Mouse (Mus musculus) heart, adult 2 months (tissue): ENCODE measurements at regions not wholly inside any gene's neighbourhood (a gene's known extent, or its start where the extent isn't known, plus 50 kb on each side); places are given as distances from the start of the nearest gene placed in this dataset.

Experiments used
- DNase-seq, 2 experiments: peaks; one replicate each; pipeline ENCODE4 v3.0.0; 2021
- H3K27ac ChIP-seq: fragments of 200-600 bp; 2 replicates; pipeline ENCODE4 v1.8.1; 2022
- H3K27me3 ChIP-seq: fragments of 200-500 bp; 2 replicates; pipeline ENCODE4 v1.6.1; 2012; ENCODE audit warnings: mild to moderate bottlenecking, low read length, inconsistent platforms, mixed read lengths; ENCODE audit not compliant: control insufficient read depth, insufficient read depth
- H3K36me3 ChIP-seq: fragments of 200-500 bp; 2 replicates; pipeline ENCODE4 v1.6.1; 2012; ENCODE audit warnings: low read length, inconsistent platforms; ENCODE audit not compliant: control insufficient read depth, insufficient read depth
- H3K4me1 ChIP-seq: fragments of 200-500 bp; 2 replicates; pipeline ENCODE4 v1.6.1; 2011; ENCODE audit warnings: low read length; ENCODE audit not compliant: control insufficient read depth, insufficient read depth
- H3K4me3 ChIP-seq: fragments of 200-600 bp; 2 replicates; pipeline ENCODE4 v1.8.1; 2022
- H3K79me2 ChIP-seq: fragments of 200-500 bp; replicated peaks from 2 replicates; pipeline ENCODE4 v1.6.1; 2012; ENCODE audit warnings: mild to moderate bottlenecking, inconsistent platforms, low read length, moderate library complexity, mixed read lengths; ENCODE audit not compliant: control insufficient read depth, insufficient read depth
- H3K9ac ChIP-seq: fragments of 200-500 bp; 2 replicates; pipeline ENCODE4 v1.6.1; 2012; ENCODE audit warnings: low read depth, mild to moderate bottlenecking, control low read depth, inconsistent platforms, low read length, mixed read lengths
- CTCF ChIP-seq: fragments of 200-600 bp; IDR thresholded peaks from 2 replicates; pipeline ENCODE4 v1.8.1; 2022; ENCODE audit warnings: antibody characterized with exemption, mild to moderate bottlenecking, moderate library complexity
- EP300 ChIP-seq: fragments of 200-500 bp; IDR thresholded peaks from 2 replicates; pipeline ENCODE4 v1.6.1; 2011; ENCODE audit warnings: low read depth, low read length, control low read depth; ENCODE audit not compliant: insufficient read depth
- POLR2A ChIP-seq: fragments of 200-500 bp; IDR thresholded peaks from 2 replicates; pipeline ENCODE4 v1.6.1; 2011; ENCODE audit warnings: mild to moderate bottlenecking, low read depth, low read length, control low read depth; ENCODE audit not compliant: insufficient read depth
- WGBS: fragments of 180-500 bp; shearing (Covaris S2); methylation state at CpG from one replicate; pipeline ENCODE4 v1.1.7; 2018; 5-methylcytosine and 5-hydroxymethylcytosine counted together
- intact Hi-C: fragments of 180-260 bp; cut with DNase I; formaldehyde crosslinking; loops from one replicate; pipeline ENCODE4 v1.15.1; 2025

DNA sequence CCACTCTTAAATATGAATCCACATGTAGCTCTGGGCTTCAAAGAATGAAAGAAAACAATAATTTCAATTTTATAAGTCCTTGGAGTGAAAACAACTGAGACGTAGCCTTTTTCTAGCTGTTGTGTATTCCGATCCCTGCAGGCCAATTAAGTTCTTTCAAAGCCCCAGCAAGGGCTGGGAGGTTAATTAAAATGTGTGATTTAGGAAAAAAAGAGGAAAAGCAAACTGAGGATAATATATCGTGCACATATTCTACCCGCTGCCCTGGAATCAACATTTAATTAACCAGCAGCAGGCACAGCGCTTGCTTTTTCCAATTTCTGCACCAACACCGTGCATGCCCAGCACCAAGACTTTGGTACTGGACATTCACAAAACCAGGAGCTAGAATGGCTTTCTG lies 167.0 kb downstream of the Nectin3 start:
- no peaks in the 10 kb centered on the region for H3K36me3 ChIP-seq
- no peaks in the 10 kb centered on the region for H3K79me2 ChIP-seq
- no peak for DNase-seq
- H3K27ac ChIP-seq: no peak overlapping the region
- H3K4me3 ChIP-seq: no peak overlapping the region
- no peak for TF ChIP-seq EP300
- H3K4me1 ChIP-seq: no peaks in the 10 kb centered on the region
- intact Hi-C loops: no loop called here
- H3K27me3 ChIP-seq: no peaks in the 10 kb centered on the region
- H3K9ac ChIP-seq: no peak overlapping the region
- 94% methylated on average over 6 of the region's 6 CpGs for WGBS

DNA sequence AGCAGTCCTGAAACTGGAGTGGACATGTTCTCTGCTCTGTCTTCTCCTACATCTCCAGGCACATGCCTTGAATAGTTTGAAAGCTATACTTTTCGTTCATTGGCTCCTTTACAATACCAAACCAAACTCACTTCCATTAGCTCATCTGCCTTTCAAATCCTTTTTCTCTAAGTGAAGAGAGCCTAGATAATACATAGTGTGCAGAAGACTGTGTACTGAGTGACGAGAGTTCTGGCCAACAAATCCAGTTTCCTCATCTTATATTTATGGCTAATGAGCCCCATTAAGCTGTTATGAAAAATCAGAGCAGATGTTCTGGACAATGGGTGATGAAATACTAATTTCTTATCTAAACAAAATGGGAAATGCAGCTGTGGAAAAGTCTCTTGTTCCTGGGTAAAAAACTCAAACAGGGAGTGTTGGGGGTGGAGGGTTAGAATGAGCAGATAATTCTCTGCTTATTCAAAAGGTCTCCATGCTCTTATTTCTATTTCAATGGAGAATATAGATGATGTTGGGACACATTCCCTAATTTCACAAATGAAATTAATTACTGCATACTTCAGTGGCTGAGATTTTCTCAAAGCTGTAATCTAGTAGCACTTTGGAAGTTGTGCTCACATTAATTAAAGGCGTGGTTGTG lies 144.3 kb upstream of the Gm4737 start:
- 56% methylated on average over 3 of the region's 3 CpGs for WGBS
- H3K4me3 ChIP-seq: no peak overlapping the region
- no peak overlapping the region for H3K9ac ChIP-seq
- no peak for TF ChIP-seq CTCF
- TF ChIP-seq POLR2A: no peak
- TF ChIP-seq EP300: no peak
- H3K27me3 ChIP-seq: no peaks in the 10 kb centered on the region
- intact Hi-C loops: no loop called here
- H3K4me1 ChIP-seq: no peaks in the 10 kb centered on the region
- no peak overlapping the region for H3K27ac ChIP-seq
- no peak for DNase-seq
- no peaks in the 10 kb centered on the region for H3K36me3 ChIP-seq
- H3K79me2 ChIP-seq: no peaks in the 10 kb centered on the region

DNA sequence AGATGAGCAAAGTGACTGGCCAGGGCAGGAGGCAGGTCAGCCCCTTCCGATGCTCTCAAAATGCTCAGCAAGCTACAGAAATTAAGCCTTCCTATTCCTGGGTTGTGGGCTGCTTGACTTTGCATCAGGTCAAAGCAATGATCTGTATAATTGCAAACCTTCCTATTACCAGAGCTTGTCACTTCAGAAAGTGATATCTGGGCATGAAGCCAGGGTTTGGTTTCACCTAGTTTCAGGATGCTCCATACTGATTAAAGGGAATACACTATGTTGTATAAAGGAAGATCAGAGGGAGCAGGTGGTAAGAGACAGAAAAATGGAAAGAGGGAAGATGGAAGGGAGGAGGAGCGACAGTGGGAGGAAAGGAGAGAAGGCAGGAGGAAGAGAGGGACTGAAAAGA lies 142.3 kb upstream of the Gm4737 start:
- H3K4me3 ChIP-seq: no peak overlapping the region
- no peaks in the 10 kb centered on the region for H3K27me3 ChIP-seq
- no peak overlapping the region for H3K27ac ChIP-seq
- no peaks in the 10 kb centered on the region for H3K36me3 ChIP-seq
- intact Hi-C loops: no loop called here
- no peaks in the 10 kb centered on the region for H3K79me2 ChIP-seq
- 84% methylated on average over 2 of the region's 2 CpGs for WGBS
- no peak for TF ChIP-seq CTCF
- TF ChIP-seq POLR2A: no peak
- no peak for TF ChIP-seq EP300
- DNase-seq: no peak
- H3K9ac ChIP-seq: no peak overlapping the region
- no peaks in the 10 kb centered on the region for H3K4me1 ChIP-seq

DNA sequence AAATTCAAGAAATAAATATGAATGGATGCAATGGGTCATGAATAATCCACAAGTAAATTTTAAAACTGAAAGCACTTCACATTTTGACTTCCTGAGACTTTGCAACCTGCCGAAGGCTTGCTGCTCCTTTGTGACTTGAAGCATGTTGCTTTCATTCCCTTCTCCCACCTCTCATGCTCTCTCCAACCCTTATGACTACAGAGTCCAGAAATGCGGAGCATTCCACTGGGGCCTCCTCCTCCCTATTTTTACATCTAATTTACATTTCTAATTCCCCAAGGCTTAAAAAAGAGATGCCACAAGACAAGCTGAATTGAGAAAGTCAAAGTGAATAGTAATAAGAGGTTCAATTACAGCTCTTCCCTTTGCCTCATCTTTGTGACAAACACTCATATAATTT lies 141.5 kb upstream of the Gm4737 start:
- no peak for DNase-seq
- TF ChIP-seq EP300 (no peak), CTCF (no peak), POLR2A (no peak)
- H3K79me2 ChIP-seq: no peaks in the 10 kb centered on the region
- H3K4me1 ChIP-seq: no peaks in the 10 kb centered on the region
- H3K27me3 ChIP-seq: no peaks in the 10 kb centered on the region
- no peak overlapping the region for H3K27ac ChIP-seq
- no peak overlapping the region for H3K4me3 ChIP-seq
- no peaks in the 10 kb centered on the region for H3K36me3 ChIP-seq
- 73% methylated on average over 2 of the region's 2 CpGs for WGBS
- intact Hi-C loops: no loop called here
- H3K9ac ChIP-seq: no peak overlapping the region

DNA sequence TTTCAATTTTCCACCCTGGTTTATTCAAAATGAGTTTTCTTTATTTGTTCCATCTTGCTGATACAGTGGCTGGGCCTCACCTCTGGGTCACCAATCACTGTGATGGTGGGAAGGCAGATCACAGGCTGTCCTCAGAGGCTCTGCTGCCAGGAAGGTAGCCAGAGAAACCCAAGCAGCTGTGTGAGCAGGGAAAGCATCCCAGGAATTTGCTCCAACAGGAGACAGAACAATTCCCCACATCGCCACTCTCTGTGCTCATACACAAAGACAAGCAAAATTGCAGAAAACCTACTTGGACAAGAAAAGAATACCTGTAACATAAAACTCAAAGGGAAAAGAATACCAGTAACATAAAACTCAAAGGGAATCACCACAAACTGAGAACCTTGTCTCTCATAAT lies 139.0 kb upstream of the Gm4737 start:
- Histone ChIP-seq H3K4me1 (no peaks in the 10 kb centered on the region), H3K9ac (no peak overlapping the region), H3K27me3 (no peaks in the 10 kb centered on the region), H3K27ac (no peak overlapping the region), H3K4me3 (no peak overlapping the region), H3K79me2 (no peaks in the 10 kb centered on the region), H3K36me3 (no peaks in the 10 kb centered on the region)
- intact Hi-C loops: no loop called here
- no peak for TF ChIP-seq CTCF
- TF ChIP-seq POLR2A: no peak
- no peak for TF ChIP-seq EP300
- no peak for DNase-seq
- WGBS: 32% methylated on average over 1 of the region's 1 CpGs

- intact Hi-C loops: no loop called here
Observed at GRCm38 (mm10) chr16:46291067-46291833, 136.4 kb upstream of the Gm4737 start.

More at GRCm38 (mm10) chr16:46291067-46291833, 136.4 kb upstream of the Gm4737 start:
- H3K4me1 ChIP-seq: no peaks in the 10 kb centered on the region
- H3K9ac ChIP-seq: no peak overlapping the region
- no peaks in the 10 kb centered on the region for H3K79me2 ChIP-seq
- 80% methylated on average over 6 of the region's 6 CpGs for WGBS
- TF ChIP-seq CTCF (no peak), EP300 (no peak), POLR2A (no peak)
- no peak for DNase-seq
- no peak overlapping the region for H3K27ac ChIP-seq
- no peak overlapping the region for H3K4me3 ChIP-seq
- no peaks in the 10 kb centered on the region for H3K36me3 ChIP-seq
- H3K27me3 ChIP-seq: no peaks in the 10 kb centered on the region
